Mouse (Mus musculus) mouse embryonic stem cell (cell line): ENCODE data around the gene Kcnn3.

ENCODE experiments used
- in situ Hi-C, 2 experiments: fragments of 300-500 bp; cut with MboI; formaldehyde crosslinking; loops; 1 replicate in 1 of 2; 3 replicates in 1 of 2; pipeline ENCODE4 v1.14.3; 2019 to 2020; ENCODE audit warnings: low sequenced_read_pairs in 2 of 2, low pct_unique_long_range_greater_than_20kb in 1 of 2, mixed read lengths in 1 of 2; ENCODE audit not compliant: unreplicated experiment in 1 of 2

Gene Kcnn3

DNA sequence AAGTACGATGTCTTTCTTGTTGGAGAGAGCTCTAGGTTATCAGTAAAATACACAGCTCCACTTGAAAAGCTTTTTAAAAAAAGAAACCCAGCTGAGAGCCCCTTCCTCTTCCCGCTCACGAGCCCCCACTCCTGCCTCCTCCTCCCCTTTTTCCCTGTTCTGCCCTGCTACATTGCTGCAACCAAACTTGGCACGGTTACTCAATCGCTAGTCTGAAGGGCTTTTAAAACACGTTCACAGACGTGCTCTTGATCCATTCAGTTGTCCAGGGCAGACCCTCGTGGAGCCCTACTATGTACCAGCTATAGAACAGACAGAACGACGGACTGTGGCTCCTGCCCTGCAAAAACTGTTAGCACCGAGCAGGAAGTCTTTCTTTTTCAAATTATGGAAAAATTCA, 72.8 kb downstream of the Kcnn3 start:
- in situ Hi-C loops: no loop called here

DNA sequence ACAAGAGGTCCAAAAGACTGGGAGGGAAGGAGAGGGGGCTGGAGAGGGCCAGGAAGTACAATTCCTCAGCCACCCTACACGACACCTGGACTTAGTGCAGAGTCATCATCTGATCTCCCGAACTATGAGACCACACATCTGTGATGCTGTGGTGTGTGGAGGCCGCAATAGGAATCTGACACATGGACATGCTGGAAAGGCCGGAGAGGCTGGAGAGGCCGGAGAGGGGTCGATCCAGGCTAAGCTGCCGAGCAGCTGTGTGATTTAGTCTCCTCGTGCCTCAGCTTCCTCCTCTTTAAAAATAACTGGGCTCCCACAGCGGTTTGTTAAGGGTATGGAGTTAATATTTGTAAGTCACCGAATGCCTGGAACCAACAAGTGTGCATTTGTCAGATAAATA, 73.6 kb downstream of the Kcnn3 start:
- in situ Hi-C loops: no loop called here

DNA sequence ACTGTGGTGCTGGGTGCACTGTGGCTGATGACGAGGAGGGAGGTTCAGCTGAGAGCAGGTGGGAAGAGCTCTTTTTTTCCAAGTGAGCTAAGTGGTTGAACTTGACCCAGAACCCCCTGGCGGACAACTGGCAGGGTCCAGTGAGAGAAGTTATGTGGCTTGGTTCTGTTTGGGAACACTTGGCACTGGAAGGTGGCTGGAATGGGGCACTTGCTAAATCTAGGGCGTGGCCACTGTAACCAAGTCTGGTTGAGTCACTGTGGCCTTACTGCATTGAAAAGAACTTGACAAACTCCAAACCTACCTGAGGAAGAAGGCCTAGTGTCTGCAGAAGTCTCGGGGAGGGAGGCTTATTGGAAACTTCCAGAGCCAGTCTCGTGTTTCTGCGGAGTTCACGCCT, 78.4 kb downstream of the Kcnn3 start:
- in situ Hi-C loops: no loop called here

DNA sequence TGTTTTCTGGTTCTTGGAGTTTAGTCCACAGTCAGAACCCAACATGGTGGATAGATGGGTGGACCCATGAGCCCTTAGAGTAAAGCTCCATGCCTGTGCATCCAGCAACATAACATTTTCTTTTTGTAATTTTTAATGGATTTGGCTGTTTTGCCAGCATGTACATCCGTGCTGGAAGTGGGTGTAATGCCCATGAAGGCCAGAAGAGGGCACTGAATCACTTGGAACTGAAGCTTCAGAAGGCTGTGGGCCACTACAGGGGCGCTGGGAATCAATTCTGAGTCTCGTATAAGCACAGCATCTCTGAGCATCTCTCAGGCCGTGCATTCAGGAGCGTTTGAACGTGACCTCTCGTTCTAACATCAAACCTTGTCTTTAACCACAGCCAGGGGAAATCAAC, 79.0 kb downstream of the Kcnn3 start:
- in situ Hi-C loops: no loop called here

DNA sequence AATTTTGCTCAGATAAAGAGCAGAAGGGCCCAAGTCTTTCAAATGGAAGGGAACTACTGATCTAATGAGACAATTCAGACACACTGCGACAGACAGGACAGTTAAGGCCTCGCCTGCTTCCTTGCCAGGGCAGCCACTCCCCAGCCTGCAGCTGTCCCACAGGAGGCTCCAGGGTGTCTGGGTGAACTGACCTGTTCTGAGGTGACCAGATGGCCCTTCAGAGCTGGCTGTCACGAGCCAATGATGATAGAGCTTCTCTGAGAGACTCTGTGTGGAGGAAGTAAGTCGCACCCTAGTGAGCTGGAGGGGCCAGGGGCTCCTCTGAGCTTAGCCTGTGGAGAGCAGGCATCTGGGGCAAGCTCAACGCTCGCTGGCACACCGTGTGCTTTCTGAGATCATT, 81.1 kb downstream of the Kcnn3 start:
- in situ Hi-C loops: no loop called here

DNA sequence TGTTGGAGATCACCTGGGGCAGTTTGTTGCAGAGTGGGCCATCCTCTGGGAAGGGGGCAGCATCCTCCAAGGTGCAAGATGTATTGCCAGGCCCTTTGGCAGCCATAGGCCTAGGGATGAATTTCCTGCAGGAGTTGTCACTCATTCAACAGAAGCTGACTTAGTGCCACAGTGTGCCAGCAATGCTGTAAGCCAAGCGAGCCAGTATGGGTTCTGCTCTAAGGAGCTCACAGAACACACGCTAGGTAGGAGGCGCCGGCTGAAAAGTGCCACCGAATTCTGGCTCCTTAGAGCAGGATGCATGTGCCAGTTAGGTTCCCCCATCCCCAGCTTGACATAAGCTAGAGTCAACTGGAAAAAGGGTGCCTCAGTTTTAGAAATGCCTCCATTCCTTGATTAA, 83.3 kb downstream of the Kcnn3 start:
- in situ Hi-C loops: no loop called here

DNA sequence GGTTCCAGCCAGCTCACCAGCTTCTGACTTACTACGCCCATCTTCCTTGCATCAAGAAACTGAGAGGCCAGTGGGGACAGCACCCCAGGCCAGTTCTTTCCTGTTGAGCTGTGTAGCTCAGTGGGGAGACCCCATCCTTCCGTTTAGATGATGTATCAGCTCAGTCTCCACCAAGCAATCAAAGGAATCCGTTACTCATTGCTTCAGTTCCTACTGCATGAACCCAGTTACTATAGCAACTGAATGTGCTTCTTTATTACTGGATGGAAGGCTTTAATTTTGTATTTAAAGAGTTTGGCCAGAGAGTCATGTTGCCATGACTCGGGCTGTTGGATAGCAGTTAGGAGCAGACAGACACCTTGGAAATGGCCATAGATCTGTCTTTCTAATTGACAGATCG, 85.3 kb downstream of the Kcnn3 start:
- in situ Hi-C loops: no loop called here

DNA sequence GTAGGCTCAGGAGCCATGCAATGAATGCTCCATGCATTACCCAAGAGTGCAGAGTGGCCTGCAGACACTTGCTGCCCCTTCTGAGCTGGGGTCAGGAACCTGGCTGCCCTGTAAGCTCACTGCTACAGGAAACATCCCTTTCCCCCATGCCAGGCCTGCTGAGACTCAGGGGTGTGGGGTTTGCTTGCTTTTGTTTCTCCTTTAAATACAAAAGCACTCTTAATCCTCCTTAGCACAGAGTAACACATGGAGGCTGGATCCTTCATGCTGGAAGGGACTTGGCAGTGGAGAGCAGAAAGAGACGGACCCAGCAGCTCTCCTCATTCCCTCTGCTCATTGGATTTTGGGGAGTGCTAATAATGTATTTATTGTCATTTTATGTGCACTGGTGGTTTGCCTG, 87.4 kb downstream of the Kcnn3 start:
- in situ Hi-C loops: no loop called here

DNA sequence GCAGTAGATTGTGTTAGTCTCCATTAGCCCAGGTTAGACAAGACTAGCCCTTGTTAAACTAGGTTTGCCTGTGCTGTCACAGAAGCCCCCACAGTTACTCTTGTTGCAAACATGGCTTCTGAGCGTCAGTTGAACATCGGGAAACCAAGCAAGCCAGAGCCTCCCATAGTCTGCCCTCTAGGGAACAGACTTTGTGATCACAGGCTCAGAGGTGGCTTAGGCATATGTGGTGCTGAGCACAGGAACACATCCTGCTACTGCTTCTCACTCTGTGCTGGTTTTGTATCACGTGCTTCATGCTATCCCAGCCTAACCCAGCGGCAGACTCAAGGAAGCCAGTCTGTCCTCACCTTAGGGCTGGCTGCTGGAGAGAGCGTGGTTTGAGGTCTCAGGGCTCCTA, 92.1 kb downstream of the Kcnn3 start:
- in situ Hi-C loops: no loop called here

DNA sequence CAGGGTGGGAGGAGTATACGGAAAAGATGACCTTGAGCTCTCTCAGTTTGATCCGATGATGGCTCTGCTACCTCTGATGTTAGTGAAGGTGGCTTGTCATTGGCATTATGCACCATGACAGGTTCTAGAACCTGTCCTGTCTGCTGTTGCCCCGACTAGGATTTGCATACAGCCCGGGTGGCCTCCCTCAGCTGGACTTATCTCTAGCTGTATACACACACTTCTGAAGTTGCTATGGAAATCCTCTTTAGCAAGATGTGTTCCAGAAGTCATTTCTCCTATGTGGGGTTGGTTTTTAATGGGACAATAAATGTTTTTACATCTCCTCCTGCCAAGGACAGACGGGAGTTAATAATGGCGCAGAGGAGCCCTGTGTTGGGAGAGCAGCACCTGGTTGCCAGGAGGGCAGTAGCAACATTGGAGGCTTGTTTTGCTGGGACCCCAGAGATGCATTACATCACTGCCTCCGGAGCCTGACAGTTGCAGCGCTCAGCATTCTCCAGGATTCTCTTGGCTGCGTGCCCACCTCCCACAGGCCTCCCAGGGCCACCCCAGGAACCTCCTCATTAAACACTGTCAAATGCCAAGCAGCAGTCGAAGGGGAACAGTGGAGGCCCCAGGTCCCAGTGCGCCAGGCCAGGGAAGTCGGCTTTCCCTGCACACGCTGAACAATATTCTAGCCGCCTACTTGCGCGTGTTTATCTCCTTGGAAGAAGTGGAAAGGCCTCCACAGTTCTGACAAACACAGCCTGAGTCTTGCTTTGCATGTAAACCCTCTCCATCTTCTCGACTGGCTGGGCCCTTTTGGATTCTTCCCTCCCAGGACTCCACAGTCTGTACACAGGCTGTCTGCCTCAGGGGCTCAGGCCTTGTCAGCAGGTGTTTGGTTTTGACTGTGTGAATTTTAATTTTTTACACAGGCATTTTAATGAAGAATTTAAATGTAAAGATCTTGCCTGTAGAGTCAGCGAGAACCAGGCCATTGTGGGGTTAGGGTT, 93.9 kb downstream of the Kcnn3 start:
- in situ Hi-C loops: no loop called here

DNA sequence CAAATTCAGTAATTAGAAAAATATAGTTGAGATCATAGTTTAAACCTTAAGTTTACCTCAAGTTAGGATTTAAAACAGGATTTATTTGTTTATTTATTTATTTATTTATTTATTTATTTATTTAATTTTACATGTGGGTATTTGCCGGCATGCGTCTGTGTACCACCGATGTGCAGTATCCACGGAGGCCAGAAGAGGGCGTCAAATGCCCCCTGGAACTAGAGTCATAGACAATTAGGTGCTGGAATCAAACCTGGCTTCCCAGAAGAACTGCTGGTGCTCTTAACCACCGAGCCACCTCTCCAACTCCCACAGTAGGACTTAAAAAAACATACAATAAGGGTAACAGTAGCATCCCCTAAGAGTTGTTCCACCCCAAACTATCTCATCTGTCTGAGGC, 96.9 kb downstream of the Kcnn3 start:
- in situ Hi-C loops: no loop called here

DNA sequence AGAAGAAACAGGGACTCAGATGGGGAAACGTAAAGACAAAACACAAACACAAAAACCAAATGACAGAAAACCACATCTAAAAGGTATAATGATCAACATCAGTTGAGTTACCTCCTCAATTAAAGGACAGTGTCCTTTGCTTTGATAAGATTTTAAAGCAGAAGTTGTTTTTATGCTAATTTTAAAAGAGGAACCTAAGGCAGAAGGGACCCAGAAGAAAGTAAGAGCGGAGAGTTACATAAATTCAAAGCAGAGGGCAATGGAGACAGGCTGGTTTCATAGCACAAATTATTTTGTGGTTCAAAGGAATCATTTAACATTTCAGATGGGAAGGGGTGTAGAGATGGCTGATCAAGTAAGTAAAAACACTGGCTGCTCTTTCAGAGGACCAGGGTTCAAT, 97.4 kb downstream of the Kcnn3 start:
- in situ Hi-C loops: no loop called here

DNA sequence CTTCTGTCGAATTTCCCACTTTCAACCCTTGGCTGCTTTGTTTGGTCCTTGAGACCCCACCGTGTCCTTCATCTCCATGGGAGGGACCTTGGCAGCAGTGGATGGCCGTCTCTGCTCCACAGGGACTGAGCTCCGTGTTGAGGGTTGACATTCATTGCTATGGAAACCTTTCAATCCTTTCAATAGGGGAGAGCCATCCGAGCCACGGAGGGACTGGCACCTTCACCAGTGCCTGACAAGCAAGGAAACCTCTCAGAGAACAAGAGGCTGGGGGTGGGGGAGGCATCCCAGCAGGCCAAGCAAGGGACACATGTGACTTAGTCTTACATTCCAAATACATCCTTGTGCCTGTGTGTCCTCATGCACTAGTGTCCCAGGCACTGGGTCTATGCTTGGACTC, 102.9 kb downstream of the Kcnn3 start:
- in situ Hi-C loops: no loop called here

DNA sequence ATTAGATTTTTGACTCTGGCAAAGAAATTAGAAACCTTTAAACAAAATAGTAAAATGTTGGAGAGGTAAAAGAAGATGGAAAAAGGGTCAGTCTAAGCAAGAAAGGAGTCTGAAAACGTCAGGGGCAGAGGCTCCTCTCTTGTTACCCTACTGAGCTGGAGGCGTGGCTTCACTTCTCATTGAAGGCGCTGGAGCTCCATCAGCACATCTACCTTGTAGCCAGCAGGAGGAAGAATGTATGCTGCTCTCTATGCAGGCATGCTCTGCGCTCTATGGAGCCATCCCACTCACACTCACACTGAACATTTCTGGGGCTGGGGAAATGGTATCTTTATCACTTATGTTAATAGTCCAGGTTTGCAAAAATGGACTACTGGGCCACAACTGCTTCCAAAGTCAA, 103.6 kb downstream of the Kcnn3 start:
- in situ Hi-C loops: no loop called here

DNA sequence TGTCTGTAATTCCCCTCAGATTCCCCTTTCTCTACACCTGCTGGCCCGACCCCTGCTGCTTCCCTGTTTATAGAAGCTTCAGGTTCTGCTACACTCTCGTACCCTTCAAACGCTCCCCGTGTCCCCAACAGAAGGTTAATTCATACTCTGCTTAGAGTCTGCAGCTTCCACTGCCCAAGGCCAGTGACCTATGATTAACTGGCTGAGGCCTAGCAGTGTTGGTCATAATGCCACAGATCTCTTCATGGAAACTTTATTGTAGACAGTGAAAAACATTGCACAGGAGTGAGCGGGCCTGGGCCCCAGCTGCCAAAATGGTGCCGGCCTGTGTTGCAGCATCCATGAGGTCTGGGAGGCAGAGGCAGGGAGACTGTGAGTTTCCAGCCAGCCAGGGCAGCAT, 104.0 kb downstream of the Kcnn3 start:
- in situ Hi-C loops: no loop called here

DNA sequence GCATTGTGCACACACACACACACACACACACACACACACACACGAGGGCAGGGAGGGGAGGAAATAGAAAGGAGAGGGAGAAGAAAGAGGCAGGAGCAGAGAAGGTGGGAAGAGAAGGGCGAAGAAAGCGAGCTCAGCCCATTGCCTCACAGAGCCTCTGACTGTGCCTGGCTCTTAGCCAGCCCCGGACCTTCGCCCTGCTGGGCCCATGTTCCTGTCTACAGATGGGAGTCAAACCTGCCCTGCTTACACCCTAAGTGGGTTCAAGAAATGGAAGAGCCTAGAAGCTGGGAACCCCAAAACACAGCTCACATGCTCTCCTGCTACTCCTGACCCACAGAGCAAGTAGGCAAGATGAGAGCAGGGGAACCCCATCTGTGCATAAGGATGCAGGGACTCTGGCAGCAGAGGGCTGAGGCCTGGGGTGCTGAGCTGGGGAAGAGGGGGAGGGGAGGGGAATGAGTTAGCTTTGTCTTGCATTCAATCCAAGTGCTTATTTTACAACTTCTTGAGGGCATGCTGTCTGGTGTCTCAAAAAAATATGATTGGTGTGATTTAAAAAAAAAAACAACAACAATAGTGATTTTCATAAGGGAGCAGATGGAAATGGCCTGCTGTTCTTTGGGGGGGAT, 105.0 kb downstream of the Kcnn3 start:
- in situ Hi-C loops: no loop called here

DNA sequence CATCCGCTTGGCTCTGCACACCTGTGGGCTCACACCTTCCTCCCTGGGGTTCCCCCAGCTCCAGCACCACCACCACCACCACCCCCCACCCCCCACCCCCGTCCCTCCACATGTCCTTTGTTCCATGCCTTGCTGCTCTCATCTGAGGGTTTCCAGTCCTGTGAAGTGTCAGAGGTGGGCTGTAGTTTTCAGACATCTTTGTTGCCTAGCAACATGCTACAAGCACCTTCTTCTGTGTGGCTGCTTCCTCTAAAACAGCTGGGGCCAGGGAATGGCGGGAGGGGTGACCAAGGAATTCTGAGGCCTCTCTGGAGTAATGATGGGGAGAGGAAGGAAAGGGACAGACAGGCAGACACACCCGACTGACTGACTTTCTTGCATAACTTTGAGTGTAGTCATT, 106.6 kb downstream of the Kcnn3 start:
- in situ Hi-C loops: no loop called here

DNA sequence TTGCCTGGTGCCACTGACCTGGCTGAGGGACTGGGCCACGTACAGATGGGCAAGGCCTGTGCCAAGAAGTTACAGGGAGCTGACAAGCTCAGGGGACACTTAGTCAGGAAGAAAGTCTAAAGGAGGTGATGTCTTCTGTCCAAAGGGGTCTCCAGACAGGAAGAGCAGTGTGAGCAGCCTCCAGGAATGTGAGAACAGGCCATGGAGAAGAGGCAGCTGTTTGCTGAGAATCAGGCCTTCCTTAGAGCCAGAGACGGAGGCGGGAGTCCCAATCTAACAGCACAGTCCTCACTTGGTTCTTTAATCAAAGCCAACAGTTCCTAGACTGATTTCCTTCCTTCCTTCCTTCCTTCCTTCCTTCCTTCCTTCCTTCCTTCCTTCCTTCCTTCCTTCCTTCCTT, 109.8 kb downstream of the Kcnn3 start:
- in situ Hi-C loops: no loop called here

DNA sequence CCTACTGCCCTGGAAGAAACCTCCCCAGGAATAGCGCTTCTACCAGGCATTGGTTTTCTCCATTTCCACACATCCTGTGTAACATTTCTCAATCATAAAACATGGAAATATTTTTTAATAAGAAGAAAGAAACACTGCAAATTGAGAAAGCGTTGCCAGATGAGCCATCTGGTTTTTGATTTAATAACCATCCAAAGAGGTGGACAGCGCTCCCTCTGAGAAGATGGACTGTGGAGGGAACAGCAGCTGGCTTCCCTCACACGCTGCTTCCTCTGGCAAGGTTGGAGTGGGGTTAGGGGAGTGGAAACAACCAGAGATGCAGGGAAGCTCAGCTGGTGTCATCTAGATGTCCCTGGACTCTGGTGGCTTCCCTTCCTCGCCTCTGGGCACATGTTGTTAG, 111.8 kb downstream of the Kcnn3 start:
- in situ Hi-C loops: no loop called here

DNA sequence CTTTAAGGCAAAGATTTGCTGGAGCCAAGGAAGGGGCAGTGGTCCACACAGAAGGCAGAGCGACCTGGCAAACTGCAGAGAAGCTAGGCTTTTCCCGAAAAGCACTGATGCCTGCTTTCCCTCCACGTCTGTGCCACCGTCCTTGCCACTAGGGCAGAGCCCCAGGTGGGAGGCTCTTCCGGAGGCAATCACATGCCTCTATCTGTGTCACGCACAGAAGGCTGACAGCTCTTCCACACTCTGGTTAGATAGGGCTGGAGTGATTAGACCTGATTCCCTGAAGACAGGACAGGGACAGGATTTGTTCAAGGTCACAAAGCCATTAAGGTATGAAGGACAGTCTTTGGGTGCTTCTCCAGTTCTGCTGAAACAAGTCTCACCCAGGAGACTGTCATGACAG, 113.6 kb downstream of the Kcnn3 start:
- in situ Hi-C loops: no loop called here
